Mouse (Mus musculus) MEL (cell line): Measurements from ENCODE around the gene Siva1. TPM values are rescaled to one million over a fixed set of nuclear protein-coding genes. Genes with fewer than 3 reads are reported as not detected.

Experiments used
- DNase-seq: peaks from one replicate; pipeline ENCODE4 v3.0.0; 2011; ENCODE audit warnings: low read depth, low spot score
- H3K27ac ChIP-seq: 2 replicates; pipeline ENCODE4 v1.5.1; 2012; ENCODE audit warnings: low read depth, mild to moderate bottlenecking, control low read depth, low read length, moderate library complexity; ENCODE audit not compliant: control insufficient read depth
- H3K27me3 ChIP-seq, 2 experiments: fragments of 150-350 bp in 1 of 2; sonication (generic) in 1 of 2; 2 replicates each; pipeline ENCODE4 v1.6.1; 2012; ENCODE audit warnings: low read length in 2 of 2, mild to moderate bottlenecking in 2 of 2, improper control_type of control experiment in 1 of 2, moderate library complexity in 1 of 2; ENCODE audit not compliant: insufficient read depth in 2 of 2, control insufficient read depth in 1 of 2
- H3K36me3 ChIP-seq, 2 experiments: 2 replicates each; pipeline ENCODE4 v1.6.1; 2012 to 2014; ENCODE audit warnings: low read length in 2 of 2, improper control_type of control experiment in 1 of 2, inconsistent platforms in 1 of 2, mild to moderate bottlenecking in 1 of 2; ENCODE audit not compliant: insufficient read depth in 2 of 2, control insufficient read depth in 1 of 2
- H3K4me1 ChIP-seq, 2 experiments: fragments of 150-350 bp in 1 of 2; sonication (generic) in 1 of 2; 2 replicates each; pipeline ENCODE4 v1.6.1; 2012; ENCODE audit warnings: low read length in 2 of 2, improper control_type of control experiment in 1 of 2, mild to moderate bottlenecking in 1 of 2; ENCODE audit not compliant: insufficient read depth in 2 of 2, control insufficient read depth in 1 of 2
- H3K4me3 ChIP-seq, 2 experiments: fragments of 150-350 bp in 1 of 2; sonication (generic) in 1 of 2; 2 replicates each; pipeline ENCODE4 v1.5.1; 2012; ENCODE audit warnings: low read depth in 2 of 2, low read length in 2 of 2, mild to moderate bottlenecking in 2 of 2, moderate library complexity in 2 of 2, control low read depth in 1 of 2, improper control_type of control experiment in 1 of 2; ENCODE audit not compliant: control insufficient read depth in 1 of 2, insufficient read depth in 1 of 2
- H3K79me2 ChIP-seq: 2 replicates; pipeline ENCODE4 v1.6.1; 2012; ENCODE audit warnings: mild to moderate bottlenecking, low read length, moderate library complexity; ENCODE audit not compliant: control insufficient read depth, poor library complexity, insufficient read depth
- H3K9ac ChIP-seq: 2 replicates; pipeline ENCODE4 v1.6.1; 2012; ENCODE audit warnings: low read depth, mild to moderate bottlenecking, control low read depth, low read length, moderate library complexity; ENCODE audit not compliant: control insufficient read depth, poor library complexity, severe bottlenecking
- H3K9me3 ChIP-seq: fragments of 150-350 bp; sonication (generic); replicated peaks from 2 replicates; pipeline ENCODE4 v1.6.1; 2012; ENCODE audit warnings: mild to moderate bottlenecking, low read length, improper control_type of control experiment, moderate library complexity; ENCODE audit not compliant: insufficient read depth
- CHD2 ChIP-seq: IDR thresholded peaks from 2 replicates; pipeline ENCODE4 v1.6.1; 2011; ENCODE audit warnings: low read length, improper control_type of control experiment
- CTCF ChIP-seq, 3 experiments: IDR thresholded peaks in 2 of 3; conservative IDR thresholded peaks in 1 of 3; 2 replicates each; pipeline ENCODE4 v1.5.1; 2011 to 2012; ENCODE audit warnings: low read length in 3 of 3, low read depth in 2 of 3, mild to moderate bottlenecking in 2 of 3, improper control_type of control experiment in 1 of 3, inconsistent platforms in 1 of 3, mixed read lengths in 1 of 3, moderate library complexity in 1 of 3; ENCODE audit not compliant: control insufficient read depth in 1 of 3, insufficient read depth in 1 of 3, poor library complexity in 1 of 3, severe bottlenecking in 1 of 3
- ELF1 ChIP-seq: IDR thresholded peaks from 2 replicates; pipeline ENCODE4 v1.6.1; 2014; ENCODE audit warnings: low read depth, mild to moderate bottlenecking, inconsistent platforms, low read length, improper control_type of control experiment, moderate library complexity
- ETS1 ChIP-seq: IDR thresholded peaks from 2 replicates; pipeline ENCODE4 v1.6.1; 2012; ENCODE audit warnings: low read depth, mild to moderate bottlenecking, inconsistent platforms, low read length, improper control_type of control experiment, moderate library complexity
- GABPA ChIP-seq: IDR thresholded peaks from 2 replicates; pipeline ENCODE4 v1.6.1; 2012; ENCODE audit warnings: low read depth, mild to moderate bottlenecking, inconsistent platforms, low read length, improper control_type of control experiment, moderate library complexity
- HCFC1 ChIP-seq: IDR thresholded peaks from 2 replicates; pipeline ENCODE4 v1.6.1; 2012; ENCODE audit warnings: low read depth, mild to moderate bottlenecking, inconsistent platforms, low read length, improper control_type of control experiment, moderate library complexity
- KAT2A ChIP-seq: conservative IDR thresholded peaks from 2 replicates; pipeline ENCODE4 v1.6.1; 2012; ENCODE audit warnings: low read depth, low read length, improper control_type of control experiment, inconsistent platforms
- MAX ChIP-seq: IDR thresholded peaks from 2 replicates; pipeline ENCODE4 v1.6.1; 2011; ENCODE audit warnings: low read length, improper control_type of control experiment
- MAZ ChIP-seq: IDR thresholded peaks from 2 replicates; pipeline ENCODE4 v1.6.1; 2012; ENCODE audit warnings: low read depth, mild to moderate bottlenecking, inconsistent platforms, low read length, improper control_type of control experiment
- MXI1 ChIP-seq: IDR thresholded peaks from 2 replicates; pipeline ENCODE4 v1.6.1; 2011; ENCODE audit warnings: mild to moderate bottlenecking, low read depth, low read length, improper control_type of control experiment
- MYB ChIP-seq: IDR thresholded peaks from 2 replicates; pipeline ENCODE4 v1.6.1; 2011; ENCODE audit warnings: mild to moderate bottlenecking, low read depth, low read length, improper control_type of control experiment
- MYC ChIP-seq: IDR thresholded peaks from 2 replicates; pipeline ENCODE4 v1.6.1; 2011; ENCODE audit warnings: low read depth, mild to moderate bottlenecking, low read length, improper control_type of control experiment, moderate library complexity
- NELFE ChIP-seq: IDR thresholded peaks from 2 replicates; pipeline ENCODE4 v1.6.1; 2011; ENCODE audit warnings: low read depth, low read length, improper control_type of control experiment
- NRF1 ChIP-seq: IDR thresholded peaks from 2 replicates; pipeline ENCODE4 v1.6.1; 2014; ENCODE audit warnings: low read depth, mild to moderate bottlenecking, inconsistent platforms, low read length, improper control_type of control experiment, moderate library complexity; ENCODE audit not compliant: poor library complexity, insufficient read depth, severe bottlenecking
- POLR2A ChIP-seq, 2 experiments: IDR thresholded peaks; 2 replicates each; pipeline ENCODE4 v1.6.1; 2011 to 2012; ENCODE audit warnings: low read length in 2 of 2, mild to moderate bottlenecking in 2 of 2, control low read depth in 1 of 2, improper control_type of control experiment in 1 of 2, low read depth in 1 of 2, moderate library complexity in 1 of 2; ENCODE audit not compliant: control insufficient read depth in 1 of 2, insufficient read depth in 1 of 2, poor library complexity in 1 of 2
- SIN3A ChIP-seq: IDR thresholded peaks from 2 replicates; pipeline ENCODE4 v1.6.1; 2012; ENCODE audit warnings: low read length, improper control_type of control experiment, inconsistent platforms
- SMC3 ChIP-seq: IDR thresholded peaks from 2 replicates; pipeline ENCODE4 v1.6.1; 2011; ENCODE audit warnings: low read depth, low read length, improper control_type of control experiment
- TCF12 ChIP-seq: IDR thresholded peaks from 2 replicates; pipeline ENCODE4 v1.6.1; 2014; ENCODE audit warnings: low read depth, mild to moderate bottlenecking, inconsistent platforms, low read length, improper control_type of control experiment, moderate library complexity
- UBTF ChIP-seq: IDR thresholded peaks from 2 replicates; pipeline ENCODE4 v1.6.1; 2012; ENCODE audit warnings: low read depth, mild to moderate bottlenecking, inconsistent platforms, low read length, improper control_type of control experiment, moderate library complexity, borderline replicate concordance; ENCODE audit not compliant: insufficient read depth
- USF1 ChIP-seq: IDR thresholded peaks from 2 replicates; pipeline ENCODE4 v1.6.1; 2014; ENCODE audit warnings: low read depth, mild to moderate bottlenecking, inconsistent platforms, low read length, improper control_type of control experiment, moderate library complexity
- ZC3H11A ChIP-seq: IDR thresholded peaks from 2 replicates; pipeline ENCODE4 v1.6.1; 2012; ENCODE audit warnings: low read depth, mild to moderate bottlenecking, inconsistent platforms, low read length, improper control_type of control experiment
- ZKSCAN1 ChIP-seq: IDR thresholded peaks from 2 replicates; pipeline ENCODE4 v1.6.1; 2012; ENCODE audit warnings: low read depth, mild to moderate bottlenecking, inconsistent platforms, low read length, improper control_type of control experiment, moderate library complexity
- ZNF384 ChIP-seq: IDR thresholded peaks from 2 replicates; pipeline ENCODE4 v1.6.1; 2012; ENCODE audit warnings: low read depth, mild to moderate bottlenecking, inconsistent platforms, low read length, improper control_type of control experiment
- polyA plus RNA-seq, 2 experiments: library from polyadenylated mRNA; stranded (reverse) in 1 of 2; unstranded in 1 of 2; fragments of >175 nt in 1 of 2; fragments of >200 nt in 1 of 2; gene quantifications; 2 replicates each; pipeline versions ENCODE4 v1.2.1 to v1.2.4; 2012; ENCODE audit warnings: low replicate concordance in 2 of 2, low read depth in 1 of 2; ENCODE audit not compliant: insufficient read length in 2 of 2, insufficient read depth in 1 of 2, missing spikeins in 1 of 2
- total RNA-seq: library from RNA; depleted of rRNA; stranded (reverse); fragments of 300-350 nt; gene quantifications from 2 replicates; pipeline ENCODE4 v1.2.3, GENCODE M21; 2012

Siva1 gene
- total and polyA plus RNA-seq, 3 experiments = 531 to 659 TPM; not detected in 1

DNA sequence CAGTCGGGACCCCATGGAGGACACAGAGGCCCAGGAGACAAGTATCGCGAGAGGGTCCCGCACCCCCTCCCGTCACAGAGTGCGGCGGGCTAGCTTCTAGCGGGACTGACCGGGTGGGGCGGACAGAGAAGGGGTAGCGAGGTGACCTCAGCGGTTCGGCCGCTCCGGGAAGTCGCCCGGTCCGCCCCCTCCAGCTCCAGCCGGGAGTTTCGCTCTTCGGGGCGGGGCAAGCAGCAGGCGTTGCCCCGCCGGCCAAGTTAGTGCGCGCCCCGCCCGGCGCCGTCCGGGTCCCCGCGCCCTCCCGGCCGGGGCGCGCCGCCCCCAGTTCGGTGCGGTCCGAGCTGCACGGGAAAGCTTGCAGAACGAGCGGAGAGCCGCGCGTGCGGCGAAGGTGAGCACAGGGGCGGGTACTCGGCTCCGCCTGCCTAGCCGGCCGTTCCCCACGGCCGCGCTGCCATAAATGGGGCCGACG lies 34.1 kb downstream of the Siva1 start, which contains the start of gene Zbtb42:
Gene Zbtb42 (plus strand): TSS at position 274 of the 472 bp plus-strand sequence.
- peak; percentile 64 for DNase-seq
- peak; percentile 64 for TF ChIP-seq MXI1
- no peak for TF ChIP-seq ETS1
- TF ChIP-seq MYB = no peak
- TF ChIP-seq HCFC1 = peak; percentile 1; the same call in 1 of the 2 replicates
- no peak for TF ChIP-seq CTCF (IDR thresholded peaks at IDR 0.05 in 2 of 3, conservative IDR thresholded peaks at IDR 0.05 in 1 of 3; ENCODE audit: control insufficient read depth in 1 of 3, insufficient read depth in 1 of 3, low read depth in 2 of 3, low read length in 3 of 3, poor library complexity in 1 of 3, severe bottlenecking in 1 of 3)
- no peak; the same call in none of the 2 replicates for TF ChIP-seq MAZ
- TF ChIP-seq POLR2A (IDR thresholded peaks at IDR 0.05; ENCODE audit: control insufficient read depth in 1 of 2, insufficient read depth in 1 of 2, low read depth in 1 of 2, low read length in 2 of 2, poor library complexity in 1 of 2) = peak in 1 of 2 experiments; percentile 64; a peak in 1 of 4 replicates
- 0 out of 2 replicates have a peak, but pooled peaks have one; percentile 64 for TF ChIP-seq UBTF
- peak; percentile 79 for TF ChIP-seq SIN3A
- TF ChIP-seq MAX = 0 out of 2 replicates have a peak, but pooled peaks have one; percentile 15
- TF ChIP-seq NELFE = peak; percentile 56
- TF ChIP-seq TCF12 = peak; percentile 19; the same call in 1 of the 2 replicates
- no peak for TF ChIP-seq KAT2A
- 0 out of 2 replicates have a peak, but pooled peaks have one; percentile 19 for TF ChIP-seq GABPA
- H3K27ac ChIP-seq = no peak within 1 kb of the TSS
- H3K4me1 ChIP-seq = peaks cover 4 to 35% of the 10 kb centered on the region in 2 experiments
- H3K9me3 ChIP-seq = no peaks in the 10 kb centered on the region
- H3K4me3 ChIP-seq = peak within 1 kb of the TSS; percentile 69 to 95
- peaks cover 11% of the 10 kb centered on the region for H3K79me2 ChIP-seq
- peak within 1 kb of the TSS; percentile 78 for H3K9ac ChIP-seq
- H3K27me3 ChIP-seq = no peaks in the 10 kb centered on the region
- peaks cover 0 to 11% of the 10 kb centered on the region in 2 experiments; a peak in 2 of 4 replicates for H3K36me3 ChIP-seq

DNA sequence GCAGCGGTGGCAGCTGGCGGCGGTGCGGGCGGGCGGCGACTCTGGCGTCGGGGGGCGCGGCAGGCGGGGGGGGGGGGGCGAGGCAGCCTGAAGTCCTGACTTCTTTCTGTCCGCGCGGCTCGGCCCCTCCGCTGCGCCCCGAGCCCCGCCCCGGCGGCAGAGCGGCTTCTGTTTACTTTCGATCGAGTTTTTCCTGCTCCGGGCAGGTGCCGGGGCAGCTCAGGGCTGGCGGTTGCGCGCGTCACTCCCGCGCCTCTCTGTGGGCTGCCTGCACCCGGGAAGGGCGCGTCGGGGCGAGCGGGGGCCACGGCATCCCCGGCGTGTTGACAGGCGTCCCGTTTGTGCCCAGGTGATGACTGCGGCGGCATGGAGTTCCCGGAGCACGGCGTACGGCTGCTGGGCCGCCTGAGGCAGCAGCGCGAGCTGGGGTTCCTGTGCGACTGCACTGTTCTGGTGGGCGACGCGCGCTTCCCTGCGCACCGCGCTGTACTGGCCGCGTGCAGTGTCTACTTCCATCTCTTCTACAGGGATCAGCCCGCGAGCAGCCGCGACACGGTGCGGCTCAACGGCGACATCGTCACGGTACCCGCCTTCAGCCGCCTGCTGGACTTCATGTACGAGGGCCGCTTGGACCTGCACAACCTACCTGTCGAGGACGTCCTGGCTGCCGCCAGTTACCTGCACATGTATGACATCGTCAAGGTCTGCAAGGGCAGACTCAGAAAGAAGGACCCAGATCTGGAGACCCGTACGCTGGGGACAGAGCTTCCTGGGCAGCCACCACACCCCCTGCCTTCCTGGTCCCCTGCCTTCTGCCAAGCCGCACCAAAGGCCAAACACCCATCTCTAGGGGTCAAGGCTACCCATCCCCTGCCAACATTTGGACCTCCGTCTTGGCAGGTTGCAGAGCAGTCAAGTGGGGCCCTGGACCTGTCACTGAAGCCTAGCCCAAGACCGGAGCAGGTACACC lies 34.8 kb downstream of the Siva1 start:
- Histone ChIP-seq H3K4me1 (peaks cover 4 to 35% of the 10 kb centered on the region in 2 experiments), H3K27me3 (no peaks in the 10 kb centered on the region), H3K36me3 (peaks cover 0 to 11% of the 10 kb centered on the region in 2 experiments; a peak in 2 of 4 replicates), H3K4me3 (peak overlapping the region; percentile 69 to 95), H3K27ac (no peak overlapping the region), H3K79me2 (peaks cover 5% of the 10 kb centered on the region; the same call in 1 of the 2 replicates), H3K9ac (peak overlapping the region; percentile 78), H3K9me3 (no peaks in the 10 kb centered on the region)
- TF ChIP-seq NELFE (no peak), HCFC1 (0 out of 2 replicates have a peak, but pooled peaks have one; percentile 10), MAX (peak; percentile 63), UBTF (0 out of 2 replicates have a peak, but pooled peaks have one; percentile 13), SIN3A (peak; percentile 86), ZNF384 (no peak), MYC (0 out of 2 replicates have a peak, but pooled peaks have one; percentile 11), ZC3H11A (no peak), NRF1 (peak; percentile 57), ELF1 (peak; percentile 15; the same call in 1 of the 2 replicates), ETS1 (0 out of 2 replicates have a peak, but pooled peaks have one; percentile 14), USF1 (no peak), ZKSCAN1 (0 out of 2 replicates have a peak, but pooled peaks have one; percentile 17), CHD2 (no peak), TCF12 (no peak), SMC3 (0 out of 2 replicates have a peak, but pooled peaks have one; percentile 4)
- peak; percentile 80 for DNase-seq
